Mouse (Mus musculus): Measurements from ENCODE around the gene Kmt5a. TPM values are rescaled to one million over a fixed set of nuclear protein-coding genes. Genes with fewer than 3 reads are reported as not detected.

Gene Kmt5a
- polyA plus RNA-seq, 1 experiment from 2014 or later = 57.5 TPM

GRCm38 (mm10) chr5:124440094-124440701 is 468 bp downstream of the Kmt5a start:
- H3K4me2 ChIP-seq (ENCODE audit: low read depth, low read length) = peak overlapping the region; percentile 93
- no peaks in the 10 kb centered on the region for H3K27me3 ChIP-seq (replicated peaks; ENCODE audit: control insufficient read depth, insufficient read depth, low read length)
- peak overlapping the region; percentile 76 for H3K9ac ChIP-seq (ENCODE audit: low read depth, low read length)
- peak overlapping the region; percentile 70 for H3K4me3 ChIP-seq (ENCODE audit: low read depth, low read length)
- WGBS = 1% methylated on average over 27 of the region's 30 CpGs
- peaks cover 17% of the 10 kb centered on the region for H3K4me1 ChIP-seq (ENCODE audit: control insufficient read depth, insufficient read depth, low read length)
- no peaks in the 10 kb centered on the region for H3K9me3 ChIP-seq (ENCODE audit: control insufficient read depth, low read length)
- peak; percentile 53 for ATAC-seq (ENCODE audit: low read depth)
- DNase-seq (ENCODE audit: low spot score) = peak; percentile 79
- H3K27ac ChIP-seq (replicated peaks; ENCODE audit: low read depth, low read length) = peak overlapping the region; percentile 80
- H3K36me3 ChIP-seq (ENCODE audit: control insufficient read depth, insufficient read depth, low read length) = no peaks in the 10 kb centered on the region

- no peaks in the 10 kb centered on the region for H3K27me3 ChIP-seq (replicated peaks; ENCODE audit: control insufficient read depth, insufficient read depth, low read length)
- H3K4me3 ChIP-seq (ENCODE audit: low read depth, low read length) = no peak overlapping the region
- H3K9ac ChIP-seq (ENCODE audit: low read depth, low read length) = no peak overlapping the region
- H3K4me2 ChIP-seq (ENCODE audit: low read depth, low read length) = no peak overlapping the region
- WGBS = 86% methylated on average over 2 of the region's 2 CpGs
- H3K27ac ChIP-seq (replicated peaks; ENCODE audit: low read depth, low read length) = no peak overlapping the region
- peaks cover 26% of the 10 kb centered on the region for H3K4me1 ChIP-seq (ENCODE audit: control insufficient read depth, insufficient read depth, low read length)
- ATAC-seq (ENCODE audit: low read depth) (no peak), DNase-seq (ENCODE audit: low spot score) (no peak)
- peaks cover 8% of the 10 kb centered on the region for H3K36me3 ChIP-seq (ENCODE audit: control insufficient read depth, insufficient read depth, low read length)
- H3K9me3 ChIP-seq (ENCODE audit: control insufficient read depth, low read length) = no peaks in the 10 kb centered on the region
These were observed 2.9 kb downstream of the Kmt5a start for GRCm38 (mm10) chr5:124442628-124443027.

- Histone ChIP-seq H3K9ac (ENCODE audit: low read depth, low read length) (peak overlapping the region; percentile 71; the same call in 1 of the 2 replicates), H3K9me3 (ENCODE audit: control insufficient read depth, low read length) (no peaks in the 10 kb centered on the region), H3K36me3 (ENCODE audit: control insufficient read depth, insufficient read depth, low read length) (peaks cover 23% of the 10 kb centered on the region), H3K27me3 (replicated peaks; ENCODE audit: control insufficient read depth, insufficient read depth, low read length) (no peaks in the 10 kb centered on the region), H3K4me3 (ENCODE audit: low read depth, low read length) (no peak overlapping the region), H3K4me1 (ENCODE audit: control insufficient read depth, insufficient read depth, low read length) (peaks cover 23% of the 10 kb centered on the region), H3K27ac (replicated peaks; ENCODE audit: low read depth, low read length) (no peak overlapping the region), H3K4me2 (ENCODE audit: low read depth, low read length) (peak overlapping the region; percentile 85; the same call in 1 of the 2 replicates)
- no peak for ATAC-seq (ENCODE audit: low read depth)
- DNase-seq (ENCODE audit: low spot score) = no peak
- WGBS = 65% methylated on average over 3 of the region's 3 CpGs
These were observed 4.5 kb downstream of the Kmt5a start for GRCm38 (mm10) chr5:124444208-124444607.

GRCm38 (mm10) chr5:124444661-124445561 is 5.2 kb downstream of the Kmt5a start:
- Histone ChIP-seq H3K36me3 (ENCODE audit: control insufficient read depth, insufficient read depth, low read length) (peaks cover 29% of the 10 kb centered on the region), H3K27me3 (replicated peaks; ENCODE audit: control insufficient read depth, insufficient read depth, low read length) (no peaks in the 10 kb centered on the region), H3K27ac (replicated peaks; ENCODE audit: low read depth, low read length) (peak overlapping the region; percentile 87), H3K4me2 (ENCODE audit: low read depth, low read length) (peak overlapping the region; percentile 85), H3K4me1 (ENCODE audit: control insufficient read depth, insufficient read depth, low read length) (peaks cover 25% of the 10 kb centered on the region), H3K9me3 (ENCODE audit: control insufficient read depth, low read length) (no peaks in the 10 kb centered on the region), H3K9ac (ENCODE audit: low read depth, low read length) (peak overlapping the region; percentile 90), H3K4me3 (ENCODE audit: low read depth, low read length) (peak overlapping the region; percentile 88)
- peak; percentile 91 for ATAC-seq (ENCODE audit: low read depth)
- 6% methylated on average over 39 of the region's 66 CpGs for WGBS
- DNase-seq (ENCODE audit: low spot score) = peak; percentile 89

- Histone ChIP-seq H3K36me3 (ENCODE audit: control insufficient read depth, insufficient read depth, low read length) (peaks cover 37% of the 10 kb centered on the region), H3K27ac (replicated peaks; ENCODE audit: low read depth, low read length) (peak overlapping the region; percentile 87), H3K27me3 (replicated peaks; ENCODE audit: control insufficient read depth, insufficient read depth, low read length) (no peaks in the 10 kb centered on the region), H3K4me2 (ENCODE audit: low read depth, low read length) (peak overlapping the region; percentile 85), H3K4me3 (ENCODE audit: low read depth, low read length) (peak overlapping the region; percentile 88), H3K9ac (ENCODE audit: low read depth, low read length) (peak overlapping the region; percentile 90), H3K9me3 (ENCODE audit: control insufficient read depth, low read length) (no peaks in the 10 kb centered on the region), H3K4me1 (ENCODE audit: control insufficient read depth, insufficient read depth, low read length) (peaks cover 21% of the 10 kb centered on the region)
- WGBS = 0% methylated on average over 8 of the region's 77 CpGs
- ATAC-seq (ENCODE audit: low read depth) (peak; percentile 39), DNase-seq (ENCODE audit: low spot score) (peak; percentile 6)
These were observed 6.0 kb downstream of the Kmt5a start for GRCm38 (mm10) chr5:124445621-124446293.

- ATAC-seq (ENCODE audit: low read depth) = peak; percentile 56
- H3K4me1 ChIP-seq (ENCODE audit: control insufficient read depth, insufficient read depth, low read length) = peaks cover 18% of the 10 kb centered on the region
- WGBS = 2% methylated on average over 15 of the region's 15 CpGs
These were observed 6.7 kb downstream of the Kmt5a start for GRCm38 (mm10) chr5:124446301-124446881.

GRCm38 (mm10) chr5:124449494-124449893 is 9.8 kb downstream of the Kmt5a start:
- ATAC-seq (ENCODE audit: low read depth) (no peak), DNase-seq (ENCODE audit: low spot score) (no peak)
- peaks cover 17% of the 10 kb centered on the region for H3K4me1 ChIP-seq (ENCODE audit: control insufficient read depth, insufficient read depth, low read length)
- H3K27me3 ChIP-seq (replicated peaks; ENCODE audit: control insufficient read depth, insufficient read depth, low read length) = no peaks in the 10 kb centered on the region
- peak overlapping the region; percentile 57 for H3K27ac ChIP-seq (replicated peaks; ENCODE audit: low read depth, low read length)
- peak overlapping the region; percentile 11; the same call in 1 of the 2 replicates for H3K4me2 ChIP-seq (ENCODE audit: low read depth, low read length)
- 46% methylated on average over 6 of the region's 6 CpGs for WGBS
- peak overlapping the region; percentile 10; the same call in 1 of the 2 replicates for H3K4me3 ChIP-seq (ENCODE audit: low read depth, low read length)
- H3K9me3 ChIP-seq (ENCODE audit: control insufficient read depth, low read length) = no peaks in the 10 kb centered on the region
- H3K9ac ChIP-seq (ENCODE audit: low read depth, low read length) = peak overlapping the region; percentile 10; the same call in 1 of the 2 replicates
- H3K36me3 ChIP-seq (ENCODE audit: control insufficient read depth, insufficient read depth, low read length) = peaks cover 72% of the 10 kb centered on the region

More at GRCm38 (mm10) chr5:124446301-124446881, 6.7 kb downstream of the Kmt5a start:
- H3K36me3 ChIP-seq (ENCODE audit: control insufficient read depth, insufficient read depth, low read length) = peaks cover 44% of the 10 kb centered on the region
- H3K4me2 ChIP-seq (ENCODE audit: low read depth, low read length) = peak overlapping the region; percentile 85
- peak overlapping the region; percentile 87 for H3K27ac ChIP-seq (replicated peaks; ENCODE audit: low read depth, low read length)
- H3K4me3 ChIP-seq (ENCODE audit: low read depth, low read length) = peak overlapping the region; percentile 88
- peak overlapping the region; percentile 90 for H3K9ac ChIP-seq (ENCODE audit: low read depth, low read length)
- H3K9me3 ChIP-seq (ENCODE audit: control insufficient read depth, low read length) = no peaks in the 10 kb centered on the region
- no peaks in the 10 kb centered on the region for H3K27me3 ChIP-seq (replicated peaks; ENCODE audit: control insufficient read depth, insufficient read depth, low read length)
- peak; percentile 84 for DNase-seq (ENCODE audit: low spot score)

- Histone ChIP-seq H3K27ac (replicated peaks; ENCODE audit: low read depth, low read length) (peak overlapping the region; percentile 57), H3K4me1 (ENCODE audit: control insufficient read depth, insufficient read depth, low read length) (peaks cover 13% of the 10 kb centered on the region), H3K27me3 (replicated peaks; ENCODE audit: control insufficient read depth, insufficient read depth, low read length) (no peaks in the 10 kb centered on the region)
These were observed 10.3 kb downstream of the Kmt5a start for GRCm38 (mm10) chr5:124450051-124450450.

More at GRCm38 (mm10) chr5:124450051-124450450, 10.3 kb downstream of the Kmt5a start:
- no peak overlapping the region for H3K4me2 ChIP-seq (ENCODE audit: low read depth, low read length)
- H3K36me3 ChIP-seq (ENCODE audit: control insufficient read depth, insufficient read depth, low read length) = peaks cover 78% of the 10 kb centered on the region
- H3K4me3 ChIP-seq (ENCODE audit: low read depth, low read length) = no peak overlapping the region
- no peak for DNase-seq (ENCODE audit: low spot score)
- H3K9me3 ChIP-seq (ENCODE audit: control insufficient read depth, low read length) = no peaks in the 10 kb centered on the region
- 80% methylated on average over 7 of the region's 7 CpGs for WGBS
- H3K9ac ChIP-seq (ENCODE audit: low read depth, low read length) = no peak overlapping the region; the same call in 1 of the 2 replicates
- no peak for ATAC-seq (ENCODE audit: low read depth)

Data from embryonic facial prominence, embryonic 14.5 days (tissue).